Mouse (Mus musculus) myocyte (in vitro differentiated cells): Measurements from ENCODE around the gene Mn1. TPM values are rescaled to one million over a fixed set of nuclear protein-coding genes. Genes with fewer than 3 reads are reported as not detected.

Experiments
- H3K27me3 ChIP-seq: one replicate; pipeline ENCODE4 v1.6.1; 2011; ENCODE audit not compliant: control insufficient read depth, insufficient read depth, insufficient read length
- H3K36me3 ChIP-seq: one replicate; pipeline ENCODE4 v1.6.1; 2011; ENCODE audit not compliant: control insufficient read depth, insufficient read depth
- H3K4me2 ChIP-seq: one replicate; pipeline ENCODE4 v1.6.1; 2011; ENCODE audit warnings: low read depth, control low read depth
- H3K4me3 ChIP-seq: one replicate; pipeline ENCODE4 v1.5.1; 2011; ENCODE audit warnings: mild to moderate bottlenecking, control low read depth, moderate library complexity
- H3K79me2 ChIP-seq: one replicate; pipeline ENCODE4 v1.6.1; 2011; ENCODE audit not compliant: control insufficient read depth, insufficient read depth
- H3ac ChIP-seq: one replicate; pipeline ENCODE4 v1.6.1; 2011; ENCODE audit not compliant: control insufficient read depth, insufficient read length
- CEBPB ChIP-seq: IDR thresholded peaks from 2 replicates; pipeline ENCODE4 v1.6.1; 2011; ENCODE audit warnings: mild to moderate bottlenecking, moderate library complexity; ENCODE audit not compliant: poor library complexity, insufficient read depth, severe bottlenecking
- E2F4 ChIP-seq: IDR thresholded peaks from one replicate; pipeline ENCODE4 v1.6.1; 2011; ENCODE audit warnings: mild to moderate bottlenecking, control low read depth, moderate library complexity; ENCODE audit not compliant: insufficient read depth
- MAX ChIP-seq: IDR thresholded peaks from one replicate; pipeline ENCODE4 v1.6.1; 2011; ENCODE audit warnings: low read depth, mild to moderate bottlenecking, control low read depth
- MYOD1 ChIP-seq, 3 experiments: IDR thresholded peaks; one replicate each; pipeline ENCODE4 v1.6.1; 2011; ENCODE audit warnings: control low read depth in 2 of 3, low read depth in 2 of 3, mild to moderate bottlenecking in 2 of 3, moderate library complexity in 1 of 3; ENCODE audit not compliant: insufficient read length in 2 of 3, control insufficient read depth in 1 of 3
- MYOG ChIP-seq, 3 experiments: IDR thresholded peaks; one replicate each; pipeline ENCODE4 v1.6.1; 2011; ENCODE audit warnings: control low read depth in 2 of 3, low read depth in 2 of 3, mild to moderate bottlenecking in 2 of 3; ENCODE audit not compliant: insufficient read length in 2 of 3, control insufficient read depth in 1 of 3, insufficient read depth in 1 of 3
- POLR2A ChIP-seq: IDR thresholded peaks from one replicate; pipeline ENCODE4 v1.6.1; 2011; ENCODE audit warnings: low read depth, mild to moderate bottlenecking, control low read depth, moderate library complexity; ENCODE audit not compliant: insufficient read length
- POLR2AphosphoS2 ChIP-seq: IDR thresholded peaks from one replicate; pipeline ENCODE4 v1.6.1; 2011; ENCODE audit warnings: low read depth, control low read depth; ENCODE audit not compliant: insufficient read length
- REST ChIP-seq: IDR thresholded peaks from one replicate; pipeline ENCODE4 v1.6.1; 2011; ENCODE audit warnings: mild to moderate bottlenecking, control low read depth, moderate library complexity; ENCODE audit not compliant: insufficient read depth, insufficient read length
- SRF ChIP-seq: IDR thresholded peaks from one replicate; pipeline ENCODE4 v1.6.1; 2011; ENCODE audit warnings: low read depth; ENCODE audit not compliant: control insufficient read depth, insufficient read length
- TCF12 ChIP-seq: IDR thresholded peaks from one replicate; pipeline ENCODE4 v1.6.1; 2011; ENCODE audit warnings: mild to moderate bottlenecking, control low read depth; ENCODE audit not compliant: poor library complexity, insufficient read depth, severe bottlenecking
- TCF3 ChIP-seq: IDR thresholded peaks from one replicate; pipeline ENCODE4 v1.6.1; 2011; ENCODE audit warnings: low read depth, control low read depth; ENCODE audit not compliant: insufficient read length
- USF1 ChIP-seq: IDR thresholded peaks from one replicate; pipeline ENCODE4 v1.6.1; 2011; ENCODE audit warnings: low read depth, mild to moderate bottlenecking, control low read depth, moderate library complexity
- polyA plus RNA-seq: library from polyadenylated mRNA; unstranded; fragments of >200 nt; fragmentation: generic; extraction: Trizol; gene quantifications from one replicate; pipeline ENCODE4 v1.2.1, GENCODE M21; 2012; ENCODE audit warnings: missing spikeins

Mn1 gene
- 0.02 TPM for polyA plus RNA-seq

DNA sequence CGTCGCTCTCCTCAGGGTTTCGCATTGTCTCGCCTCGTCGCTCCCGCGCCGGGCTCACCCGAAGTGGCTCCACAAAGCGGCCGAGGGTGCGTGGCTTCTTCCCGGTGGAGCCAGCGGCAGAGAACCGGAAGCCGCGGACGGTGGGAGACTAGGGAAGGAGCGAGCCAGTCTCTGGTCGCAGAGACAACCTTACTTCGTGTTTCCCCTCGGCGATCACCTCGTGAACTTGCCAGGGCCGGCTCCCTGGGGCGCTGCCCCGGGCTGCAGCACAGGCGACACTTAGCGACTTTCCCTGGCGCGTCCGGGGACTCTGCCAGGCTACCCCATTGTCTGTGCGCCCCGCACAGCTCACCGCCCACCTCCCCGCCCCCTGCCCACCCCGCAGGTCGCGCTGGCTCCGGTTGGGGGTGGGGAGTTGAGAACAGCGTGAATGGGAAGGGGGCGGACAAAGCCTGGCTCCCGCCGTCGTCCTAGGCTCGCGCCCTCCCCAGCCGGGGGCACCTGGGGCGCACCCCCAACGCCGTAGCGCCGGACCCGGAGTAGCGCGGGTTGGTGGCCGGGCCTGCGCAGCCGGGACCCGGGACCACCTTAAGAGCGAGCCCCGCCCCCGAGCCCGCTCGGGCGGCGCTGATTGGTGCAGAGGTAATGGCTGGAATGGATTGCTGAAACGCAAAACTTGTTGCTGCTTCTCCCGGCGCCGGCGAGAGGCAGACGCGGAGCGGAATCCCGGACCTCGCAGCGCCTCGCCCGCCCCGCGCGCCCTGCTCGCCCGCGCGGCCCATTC is at the start of gene Mn1:
Mn1 (plus strand) TSS at position 772 of the 784 bp plus-strand sequence.
- TF ChIP-seq MYOG (IDR thresholded peaks at IDR 0.05; ENCODE audit: control insufficient read depth in 1 of 3, insufficient read depth in 1 of 3, insufficient read length in 2 of 3, low read depth in 2 of 3) (no peak), TCF3 (no peak), POLR2AphosphoS2 (no peak), MAX (no peak), E2F4 (no peak), SRF (no peak), CEBPB (no peak), TCF12 (no peak), REST (no peak), MYOD1 (IDR thresholded peaks at IDR 0.05; ENCODE audit: control insufficient read depth in 1 of 3, insufficient read length in 2 of 3, low read depth in 2 of 3) (no peak), USF1 (no peak), POLR2A (no peak)
- Histone ChIP-seq H3ac (no peak within 1 kb of the TSS), H3K4me3 (no peak within 1 kb of the TSS), H3K4me2 (no peak within 1 kb of the TSS), H3K27me3 (peaks cover 75% of the 10 kb centered on the region), H3K79me2 (no peaks in the 10 kb centered on the region), H3K36me3 (no peaks in the 10 kb centered on the region)

DNA sequence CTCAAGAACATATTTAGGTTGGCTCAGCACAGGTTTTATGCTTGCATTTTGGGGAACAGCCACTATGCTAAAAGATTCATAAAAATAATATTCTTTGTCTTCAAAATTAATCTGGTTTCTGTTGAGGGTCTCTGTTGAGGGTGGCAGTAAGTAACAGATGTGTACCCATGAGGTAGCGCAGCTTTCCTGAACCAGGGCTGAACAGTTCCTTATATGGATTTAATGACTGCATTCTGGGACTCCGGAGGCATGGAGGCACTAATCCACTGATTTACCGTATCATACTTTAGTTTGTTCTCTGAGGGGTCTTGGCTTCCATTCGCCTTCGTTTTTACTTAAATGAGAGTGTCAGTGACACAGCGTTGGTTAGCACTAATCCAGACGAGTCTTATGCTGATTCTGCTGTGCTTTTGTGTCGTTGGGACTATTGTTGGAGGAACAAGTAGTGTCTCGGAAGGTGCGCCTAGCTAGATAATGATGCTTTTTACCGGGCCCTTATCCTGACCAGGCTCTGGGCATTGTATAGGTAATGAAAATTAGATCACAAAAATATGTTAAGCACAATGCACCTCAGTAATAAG is 49.1 kb upstream of the Mn1 start:
- TF ChIP-seq MYOG (IDR thresholded peaks at IDR 0.05; ENCODE audit: control insufficient read depth in 1 of 3, insufficient read depth in 1 of 3, insufficient read length in 2 of 3, low read depth in 2 of 3) (no peak), USF1 (no peak)
- Histone ChIP-seq H3K36me3 (peaks cover 25% of the 10 kb centered on the region), H3K27me3 (no peaks in the 10 kb centered on the region)

DNA sequence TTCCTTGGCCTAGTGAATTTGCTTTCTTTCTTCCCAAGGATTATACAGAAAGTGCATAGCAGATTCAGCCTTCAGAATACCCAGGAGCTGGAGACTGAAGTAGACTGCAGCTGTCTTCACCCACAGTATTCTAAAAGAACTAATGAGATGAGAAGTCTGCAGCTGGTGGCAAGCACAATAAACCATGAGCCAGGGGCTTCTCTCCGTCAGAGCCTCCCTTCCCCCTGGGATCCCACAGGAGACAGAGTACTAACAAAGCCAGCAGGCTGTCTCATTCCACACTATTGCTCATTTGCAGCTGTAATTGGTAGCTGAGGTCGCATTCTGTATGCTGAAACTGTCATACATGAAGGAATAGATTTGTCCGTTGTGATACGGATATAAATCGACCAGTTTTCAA is 48.6 kb upstream of the Mn1 start:
- no peak overlapping the region for H3K4me3 ChIP-seq
- TF ChIP-seq TCF3: no peak
- TF ChIP-seq MYOD1 (IDR thresholded peaks at IDR 0.05; ENCODE audit: control insufficient read depth in 1 of 3, insufficient read length in 2 of 3, low read depth in 2 of 3): no peak
- TF ChIP-seq SRF: no peak
- TF ChIP-seq USF1: no peak
- TF ChIP-seq POLR2AphosphoS2: no peak
- TF ChIP-seq REST: no peak
- TF ChIP-seq MAX: no peak
- no peak for TF ChIP-seq E2F4
- no peaks in the 10 kb centered on the region for H3K27me3 ChIP-seq
- H3ac ChIP-seq: no peak overlapping the region
- peaks cover 27% of the 10 kb centered on the region for H3K36me3 ChIP-seq
- no peak overlapping the region for H3K4me2 ChIP-seq
- peaks cover 16% of the 10 kb centered on the region for H3K79me2 ChIP-seq

More for the DNA sequence above, 49.1 kb upstream of the Mn1 start:
- Histone ChIP-seq H3K4me3 (no peak overlapping the region), H3K79me2 (peaks cover 16% of the 10 kb centered on the region), H3K4me2 (no peak overlapping the region), H3ac (no peak overlapping the region)

DNA sequence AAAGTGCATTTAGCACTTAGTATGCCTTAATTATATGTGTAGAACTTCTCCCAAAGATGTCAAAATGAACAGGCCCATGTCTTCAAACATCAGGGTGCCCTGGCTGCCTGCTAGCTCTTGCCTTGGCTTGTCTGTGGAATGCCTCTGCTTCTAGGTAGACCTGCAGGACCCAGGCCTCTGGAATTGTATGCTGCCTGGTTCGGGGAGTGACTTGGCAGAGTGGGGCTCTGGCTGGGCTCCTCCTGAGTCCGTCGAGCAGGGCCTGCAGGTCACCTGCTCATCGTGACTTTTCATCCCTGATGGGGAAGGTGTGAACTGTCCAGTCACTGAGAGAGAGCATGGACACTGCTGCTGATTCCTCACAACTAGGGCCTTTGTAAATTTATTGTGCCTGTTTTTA is 41.5 kb upstream of the Mn1 start:
- H3K36me3 ChIP-seq: peaks cover 42% of the 10 kb centered on the region
- no peaks in the 10 kb centered on the region for H3K79me2 ChIP-seq
- no peak overlapping the region for H3ac ChIP-seq
- no peaks in the 10 kb centered on the region for H3K27me3 ChIP-seq
- TF ChIP-seq POLR2A (no peak), E2F4 (no peak), REST (no peak), SRF (no peak), TCF12 (no peak), POLR2AphosphoS2 (no peak), MYOD1 (IDR thresholded peaks at IDR 0.05; ENCODE audit: control insufficient read depth in 1 of 3, insufficient read length in 2 of 3, low read depth in 2 of 3) (no peak), CEBPB (no peak), USF1 (no peak), MAX (no peak)
- no peak overlapping the region for H3K4me3 ChIP-seq
- H3K4me2 ChIP-seq: no peak overlapping the region
